Mouse (Mus musculus) common myeloid progenitor, adult 5-6 weeks (primary cell): ENCODE measurements around the gene Ntng1. TPM values are rescaled to one million over a fixed set of nuclear protein-coding genes. Genes with fewer than 3 reads are reported as not detected.

Experiments used
- total RNA-seq: library from RNA; stranded (forward); fragments of 200-1000, 187-1606 nt; gene quantifications from 2 replicates; pipeline ENCODE4 v1.2.3, GENCODE M21; 2017

Ntng1 gene
- total RNA-seq, 1 experiment from 2014 or later = not detected

Other genes with a start within 250 kb of the Ntng1 start
- 11.5 and 15.3 TPM in 2 replicates for gene Prmt6, start 107.0 kb upstream of the Ntng1 start, total RNA-seq